Mouse (Mus musculus) midbrain, embryonic 10.5 days (tissue): ENCODE measurements around the gene Mmp24. TPM values are rescaled to one million over a fixed set of nuclear protein-coding genes. Genes with fewer than 3 reads are reported as not detected.
"Not testable (repeated sequence)": the region's sequence is repeated elsewhere in the genome, so short reads cannot be mapped to it uniquely, and the experiment has no call there.

ENCODE experiments used
- DNase-seq: peaks from one replicate; pipeline ENCODE4 v3.0.0-alpha.2; 2017; ENCODE audit warnings: low spot score
- H3K27ac ChIP-seq: fragments of 300-500 bp; sonication (generic); replicated peaks from 2 replicates; pipeline ENCODE4 v1.5.1; 2016; ENCODE audit warnings: mild to moderate bottlenecking
- H3K27me3 ChIP-seq: fragments of 300-500 bp; sonication (generic); 2 replicates; pipeline ENCODE4 v1.6.1; 2016; ENCODE audit warnings: low read depth, mild to moderate bottlenecking; ENCODE audit not compliant: poor library complexity, severe bottlenecking
- H3K36me3 ChIP-seq: fragments of 300-500 bp; sonication (generic); 2 replicates; pipeline ENCODE4 v1.6.1; 2016; ENCODE audit warnings: mild to moderate bottlenecking, moderate library complexity
- H3K4me1 ChIP-seq: fragments of 300-500 bp; sonication (generic); 2 replicates; pipeline ENCODE4 v1.6.1; 2016
- H3K4me3 ChIP-seq: fragments of 300-500 bp; sonication (generic); 2 replicates; pipeline ENCODE4 v1.5.1; 2016; ENCODE audit warnings: mild to moderate bottlenecking, moderate library complexity
- H3K9me3 ChIP-seq: fragments of 300-500 bp; sonication (generic); replicated peaks from 2 replicates; pipeline ENCODE4 v1.6.1; 2016; ENCODE audit warnings: mild to moderate bottlenecking
- whole genome bisulfite sequencing: fragments of 180-500 bp; shearing (Covaris S2); methylation state at CpG from one replicate; pipeline ENCODE4 v1.1.7; 2016; 5-methylcytosine and 5-hydroxymethylcytosine counted together
- polyA plus RNA-seq: library from polyadenylated mRNA; unstranded; fragments of >200 nt; fragmentation: Nextera tagmentation; extraction: Ambion mirVana; gene quantifications from 2 replicates; pipeline ENCODE4 v1.2.1, GENCODE M21; 2016

The Mmp24 gene
- polyA plus RNA-seq, 1 experiment from 2014 or later: 0.49 TPM

- Histone ChIP-seq H3K27me3 (no peaks in the 10 kb centered on the region), H3K4me3 (no peak overlapping the region), H3K9me3 (no peaks in the 10 kb centered on the region), H3K4me1 (peaks cover 35% of the 10 kb centered on the region), H3K36me3 (peaks cover 56% of the 10 kb centered on the region), H3K27ac (no peak overlapping the region)
- DNase-seq: no peak
- 96% methylated on average over 8 of the region's 8 CpGs for WGBS
Measured at GRCm38 (mm10) chr2:155823722-155824121, 48.6 kb downstream of the Mmp24 start.

- 3% methylated on average over 52 of the region's 52 CpGs for WGBS
- Histone ChIP-seq H3K4me3 (peak overlapping the region; percentile 94), H3K9me3 (no peaks in the 10 kb centered on the region), H3K27me3 (no peaks in the 10 kb centered on the region), H3K4me1 (peaks cover 24% of the 10 kb centered on the region), H3K36me3 (peaks cover 36% of the 10 kb centered on the region), H3K27ac (peak overlapping the region; percentile 87)
- DNase-seq: no peak
Measured at GRCm38 (mm10) chr2:155825904-155826629, 50.9 kb downstream of the Mmp24 start.

GRCm38 (mm10) chr2:155826630-155827424 is 51.7 kb downstream of the Mmp24 start, which contains the start of gene Eif6:
Gene Eif6, minus strand, starts transcription at chr2:155826925.
- peak; percentile 93 for DNase-seq
- Histone ChIP-seq H3K4me3 (peak within 1 kb of the TSS; percentile 94), H3K27me3 (no peaks in the 10 kb centered on the region), H3K27ac (peak within 1 kb of the TSS; percentile 87), H3K9me3 (no peaks in the 10 kb centered on the region), H3K36me3 (peaks cover 29% of the 10 kb centered on the region), H3K4me1 (peaks cover 24% of the 10 kb centered on the region)
- WGBS: 4% methylated on average over 27 of the region's 27 CpGs

GRCm38 (mm10) chr2:155830841-155831240 is 55.7 kb downstream of the Mmp24 start:
- H3K27me3 ChIP-seq: 0 out of 2 replicates have a peak, but pooled peaks cover 7% of the 10 kb centered on the region
- H3K27ac ChIP-seq: no peak overlapping the region
- H3K36me3 ChIP-seq: no peaks in the 10 kb centered on the region
- no peak for DNase-seq
- WGBS: 90% methylated on average over 8 of the region's 8 CpGs
- H3K9me3 ChIP-seq: no peaks in the 10 kb centered on the region
- H3K4me1 ChIP-seq: peaks cover 20% of the 10 kb centered on the region
- H3K4me3 ChIP-seq: no peak overlapping the region

GRCm38 (mm10) chr2:155831302-155831701 is 56.2 kb downstream of the Mmp24 start:
- Histone ChIP-seq H3K4me1 (peaks cover 19% of the 10 kb centered on the region), H3K27me3 (0 out of 2 replicates have a peak, but pooled peaks cover 7% of the 10 kb centered on the region), H3K36me3 (no peaks in the 10 kb centered on the region), H3K4me3 (no peak overlapping the region), H3K9me3 (no peaks in the 10 kb centered on the region), H3K27ac (no peak overlapping the region)
- 67% methylated on average over 9 of the region's 9 CpGs for WGBS
- no peak for DNase-seq

- H3K4me3 ChIP-seq, H3K27ac ChIP-seq, H3K36me3 ChIP-seq, DNase-seq, H3K27me3 ChIP-seq, H3K9me3 ChIP-seq: not testable (repeated sequence)
- peaks cover 15% of the 10 kb centered on the region for H3K4me1 ChIP-seq
- WGBS: 78% methylated on average over 1 of the region's 1 CpGs
Measured at GRCm38 (mm10) chr2:155832087-155832486, 56.9 kb downstream of the Mmp24 start.

- 0 out of 2 replicates have a peak, but pooled peaks cover 7% of the 10 kb centered on the region for H3K27me3 ChIP-seq
- DNase-seq: no peak
- H3K27ac ChIP-seq: no peak within 1 kb of the TSS
- no peaks in the 10 kb centered on the region for H3K9me3 ChIP-seq
- WGBS: 72% methylated on average over 9 of the region's 9 CpGs
- no peaks in the 10 kb centered on the region for H3K36me3 ChIP-seq
- peaks cover 5% of the 10 kb centered on the region; the same call in 1 of the 2 replicates for H3K4me1 ChIP-seq
- no peak within 1 kb of the TSS for H3K4me3 ChIP-seq
Measured at GRCm38 (mm10) chr2:155834732-155835131, 59.6 kb downstream of the Mmp24 start, which contains the start of gene Fam83c. Gene Fam83c, minus strand, starts transcription at chr2:155834854.

GRCm38 (mm10) chr2:155837961-155838360 is 62.8 kb downstream of the Mmp24 start:
- Histone ChIP-seq H3K4me1 (no peaks in the 10 kb centered on the region), H3K36me3 (no peaks in the 10 kb centered on the region), H3K27me3 (0 out of 2 replicates have a peak, but pooled peaks cover 7% of the 10 kb centered on the region), H3K9me3 (no peaks in the 10 kb centered on the region), H3K27ac (no peak overlapping the region), H3K4me3 (no peak overlapping the region)
- no peak for DNase-seq
- WGBS: 81% methylated on average over 3 of the region's 3 CpGs

GRCm38 (mm10) chr2:155838961-155839360 is 63.8 kb downstream of the Mmp24 start:
- Histone ChIP-seq H3K36me3 (no peaks in the 10 kb centered on the region), H3K4me1 (no peaks in the 10 kb centered on the region), H3K4me3 (no peak overlapping the region), H3K27ac (no peak overlapping the region), H3K27me3 (0 out of 2 replicates have a peak, but pooled peaks cover 7% of the 10 kb centered on the region), H3K9me3 (no peaks in the 10 kb centered on the region)
- 92% methylated on average over 4 of the region's 4 CpGs for WGBS
- no peak for DNase-seq

GRCm38 (mm10) chr2:155846930-155847329 is 71.8 kb downstream of the Mmp24 start:
- H3K4me3 ChIP-seq: no peak overlapping the region
- no peaks in the 10 kb centered on the region for H3K4me1 ChIP-seq
- WGBS: 90% methylated on average over 8 of the region's 8 CpGs
- H3K27me3 ChIP-seq: no peaks in the 10 kb centered on the region
- H3K27ac ChIP-seq: no peak overlapping the region
- peaks cover 72% of the 10 kb centered on the region for H3K36me3 ChIP-seq
- no peak for DNase-seq
- H3K9me3 ChIP-seq: no peaks in the 10 kb centered on the region

- H3K27me3 ChIP-seq: no peaks in the 10 kb centered on the region
- H3K4me3 ChIP-seq: no peak overlapping the region
- H3K27ac ChIP-seq: no peak overlapping the region
- DNase-seq: peak; percentile 73
- H3K36me3 ChIP-seq: peaks cover 84% of the 10 kb centered on the region
- H3K9me3 ChIP-seq: no peaks in the 10 kb centered on the region
- H3K4me1 ChIP-seq: no peaks in the 10 kb centered on the region
- 38% methylated on average over 6 of the region's 6 CpGs for WGBS
Measured at GRCm38 (mm10) chr2:155848291-155848690, 73.1 kb downstream of the Mmp24 start.

- no peaks in the 10 kb centered on the region for H3K27me3 ChIP-seq
- H3K4me3 ChIP-seq: no peak overlapping the region
- no peaks in the 10 kb centered on the region for H3K4me1 ChIP-seq
- WGBS: 71% methylated on average over 7 of the region's 7 CpGs
- DNase-seq: no peak
- peaks cover 94% of the 10 kb centered on the region for H3K36me3 ChIP-seq
- no peaks in the 10 kb centered on the region for H3K9me3 ChIP-seq
- no peak overlapping the region for H3K27ac ChIP-seq
Measured at GRCm38 (mm10) chr2:155849464-155849863, 74.3 kb downstream of the Mmp24 start.

GRCm38 (mm10) chr2:155850120-155850519 is 75.0 kb downstream of the Mmp24 start:
- Histone ChIP-seq H3K27me3 (no peaks in the 10 kb centered on the region), H3K36me3 (peaks cover 89% of the 10 kb centered on the region), H3K9me3 (no peaks in the 10 kb centered on the region), H3K27ac (no peak overlapping the region), H3K4me1 (no peaks in the 10 kb centered on the region), H3K4me3 (no peak overlapping the region)
- DNase-seq: no peak
- WGBS: 79% methylated on average over 7 of the region's 7 CpGs
